In genomic region chr6:31339948-31340250, GRCm38 (mm10) we compare ENCODE assay signal across 13 mouse cellular contexts. TPM values are rescaled to one million over a fixed set of nuclear protein-coding genes. Genes with fewer than 3 reads are reported as not detected.
DNase-seq lines count a peak whose midpoint lies in the region; ATAC-seq and TF ChIP-seq lines count a peak whose summit lies in the region.
"Had no signal": no experiment of that assay in that cellular context is flagged by ENCODE, and none has a peak within 500 bp of the region (broad histone marks: within the 10 kb centered on the region; RNA-seq: fewer than 3 reads in every experiment).

No protein-coding gene starts in this region.

- no peak overlapping the region for H3K4me3 ChIP-seq in hindbrain, embryonic 14.5 days (replicated peaks; ENCODE audit: low read length)
- no peak overlapping the region for H3K4me3 ChIP-seq in hindbrain, embryonic 12.5 days
- H3K4me3 ChIP-seq in C2C12 (ENCODE audit: insufficient read depth, poor library complexity, severe bottlenecking) = no peak overlapping the region
- H3K4me3 ChIP-seq: embryonic facial prominence, embryonic 15.5 days; heart, embryonic 13.5 days had no signal

- H3K36me3 ChIP-seq in hindbrain, embryonic 14.5 days (replicated peaks; ENCODE audit: control insufficient read depth, insufficient read depth) = no peaks in the 10 kb centered on the region
- H3K36me3 ChIP-seq in hindbrain, embryonic 12.5 days = no peaks in the 10 kb centered on the region
- H3K36me3 ChIP-seq in C2C12 (ENCODE audit: control insufficient read depth, insufficient read depth) = no peaks in the 10 kb centered on the region
- H3K36me3 ChIP-seq: embryonic facial prominence, embryonic 15.5 days; heart, embryonic 13.5 days had no signal

- H3K27me3 ChIP-seq in hindbrain, embryonic 14.5 days (ENCODE audit: control insufficient read depth, insufficient read depth, low read length) = no peaks in the 10 kb centered on the region
- no peaks in the 10 kb centered on the region for H3K27me3 ChIP-seq in hindbrain, embryonic 12.5 days
- H3K27me3 ChIP-seq in C2C12 (ENCODE audit: control insufficient read depth, insufficient read depth, insufficient read length) = no peaks in the 10 kb centered on the region
- H3K27me3 ChIP-seq: embryonic facial prominence, embryonic 15.5 days; heart, embryonic 13.5 days had no signal

- no peak overlapping the region for H3K9ac ChIP-seq in hindbrain, embryonic 14.5 days
- H3K9ac ChIP-seq in hindbrain, embryonic 12.5 days = no peak overlapping the region
- H3K9ac ChIP-seq: embryonic facial prominence, embryonic 15.5 days; heart, embryonic 13.5 days had no signal

- WGBS in hindbrain, embryonic 14.5 days = 48% methylated on average over 1 of the region's 1 CpGs
- 65% methylated on average over 1 of the region's 1 CpGs for WGBS in hindbrain, embryonic 12.5 days

- H3K9me3 ChIP-seq in hindbrain, embryonic 14.5 days (ENCODE audit: control insufficient read depth, low read length) = no peaks in the 10 kb centered on the region
- no peaks in the 10 kb centered on the region for H3K9me3 ChIP-seq in hindbrain, embryonic 12.5 days (replicated peaks)
- H3K9me3 ChIP-seq: embryonic facial prominence, embryonic 15.5 days; heart, embryonic 13.5 days had no signal

- H3K79me3 ChIP-seq in C2C12 (ENCODE audit: low read depth) = no peaks in the 10 kb centered on the region

- no peak overlapping the region for H3ac ChIP-seq in C2C12 (ENCODE audit: control insufficient read depth, insufficient read length, low read depth)

- no peak overlapping the region for H3K4me2 ChIP-seq in hindbrain, embryonic 14.5 days (replicated peaks)
- no peak overlapping the region for H3K4me2 ChIP-seq in hindbrain, embryonic 12.5 days (replicated peaks)
- H3K4me2 ChIP-seq: embryonic facial prominence, embryonic 15.5 days; heart, embryonic 13.5 days; liver, embryonic 11.5 days had no signal

- no peaks in the 10 kb centered on the region for H3K79me2 ChIP-seq in C2C12 (ENCODE audit: control insufficient read depth, insufficient read depth)

- no peak for ATAC-seq in hindbrain, embryonic 14.5 days (ENCODE audit: low FRiP score)
- ATAC-seq in hindbrain, embryonic 12.5 days (ENCODE audit: low FRiP score) = no peak

- peak overlapping the region; percentile 26; the same call in 1 of the 2 replicates for H3K27ac ChIP-seq in hindbrain, embryonic 14.5 days
- H3K27ac ChIP-seq in hindbrain, embryonic 12.5 days = no peak overlapping the region
- H3K27ac ChIP-seq: embryonic facial prominence, embryonic 15.5 days; heart, embryonic 13.5 days had no signal

- 0 out of 2 replicates have a peak, but pooled peaks cover 9% of the 10 kb centered on the region for H3K4me1 ChIP-seq in hindbrain, embryonic 14.5 days (replicated peaks; ENCODE audit: control insufficient read depth, insufficient read depth, low read length)
- H3K4me1 ChIP-seq in hindbrain, embryonic 12.5 days = peaks cover 6% of the 10 kb centered on the region; the same call in 1 of the 2 replicates

- no peak for DNase-seq in hindbrain, embryonic 14.5 days (ENCODE audit: low spot score)
- peak; percentile 71 for DNase-seq in 3T3-L1 (ENCODE audit: low read depth, low spot score)
- peak; percentile 30 for DNase-seq in layer of hippocampus, adult 9-10 months (ENCODE audit: low spot score)
- no peak for DNase-seq in kidney, postnatal 4 days
- no peak for DNase-seq in spleen, adult 18-20 months
- DNase-seq: cerebellum, postnatal 25 days; kidney, adult 9 months; thymus, adult 2 months had no signal

- no peak for TF ChIP-seq CTCF in C2C12 (IDR thresholded peaks at IDR 0.05; ENCODE audit: control insufficient read depth, insufficient read depth, insufficient read length)

TF ChIP-seq in C2C12, 6 proteins besides CTCF, POLR2A, EP300 and RAD21:
- TF ChIP-seq MYOG (IDR thresholded peaks at IDR 0.05; ENCODE audit: control insufficient read depth, extremely low read depth, insufficient read length) (no peak), MAX (IDR thresholded peaks at IDR 0.05) (no peak), USF1 (IDR thresholded peaks at IDR 0.05; ENCODE audit: low read depth) (peak; percentile 93), MYOD1 (IDR thresholded peaks at IDR 0.05; ENCODE audit: control insufficient read depth, insufficient read length, low read depth) (no peak), FOSL1 (IDR thresholded peaks at IDR 0.05; ENCODE audit: insufficient read depth, low read length, poor library complexity, severe bottlenecking) (no peak), CEBPB (IDR thresholded peaks at IDR 0.05; ENCODE audit: low read depth) (no peak)

RNA-seq across cellular contexts. Expression of gene Mkln1, which starts 58.6 kb away (rescaled TPM):
- polyA plus RNA-seq in hindbrain, embryonic 14.5 days (2014; fragmentation: Nextera tagmentation; extraction: Ambion mirVana) = 131 and 136 TPM in 2 replicates
- 182 and 195 TPM in 2 replicates for polyA plus RNA-seq in hindbrain, embryonic 12.5 days (2016; fragmentation: Nextera tagmentation; extraction: Ambion mirVana)
- 44.9 TPM for polyA plus RNA-seq in C2C12 (2012; fragmentation: generic; extraction: Trizol)

Comparison
In these comparisons a context has a peak if more than half of its experiments do, and no peak if none do; other contexts are left out.
1. DNase-seq: peak in 3T3-L1 (single experiment) and layer of hippocampus, adult 9-10 months (single experiment); none in hindbrain, embryonic 14.5 days (single experiment), kidney, postnatal 4 days (0 of 2) and spleen, adult 18-20 months (0 of 2).